Mouse (Mus musculus) lung, postnatal 36 days (tissue): ENCODE results near the gene Akr1b10.
"Not testable (repeated sequence)": the region's sequence is repeated elsewhere in the genome, so short reads cannot be mapped to it uniquely, and the experiment has no call there.

ENCODE experiments used
- DNase-seq: peaks from one replicate; pipeline ENCODE4 v3.0.0; 2022; ENCODE audit warnings: mixed read lengths

The Akr1b10 gene

GRCm38 (mm10) chr6:34373841-34374240, 10.2 kb upstream of the Akr1b10 start:
- peak; percentile 21 for DNase-seq

- DNase-seq, result not testable (repeated sequence)
Observed at GRCm38 (mm10) chr6:34375888-34376287, 8.1 kb upstream of the Akr1b10 start.

GRCm38 (mm10) chr6:34383401-34383800, 617 bp upstream of the Akr1b10 start:
- DNase-seq, result no peak

GRCm38 (mm10) chr6:34384701-34385370, 818 bp downstream of the Akr1b10 start:
- peak; percentile 79 for DNase-seq

GRCm38 (mm10) chr6:34388420-34389156, 4.6 kb downstream of the Akr1b10 start:
- DNase-seq, result no peak

- DNase-seq, result no peak
Observed at GRCm38 (mm10) chr6:34395897-34396296, 11.9 kb downstream of the Akr1b10 start.

GRCm38 (mm10) chr6:34398431-34398830, 14.4 kb downstream of the Akr1b10 start:
- no peak for DNase-seq

GRCm38 (mm10) chr6:34399606-34400220, 15.7 kb downstream of the Akr1b10 start:
- no peak for DNase-seq

GRCm38 (mm10) chr6:34400696-34401095, 16.7 kb downstream of the Akr1b10 start:
- no peak for DNase-seq

- DNase-seq, result no peak
Observed at GRCm38 (mm10) chr6:34406746-34407145, 22.7 kb downstream of the Akr1b10 start.

GRCm38 (mm10) chr6:34407403-34407802, 23.4 kb downstream of the Akr1b10 start:
- no peak for DNase-seq

GRCm38 (mm10) chr6:34412023-34412422, 28.0 kb downstream of the Akr1b10 start, which contains the start of gene Akr1b7:
Gene Akr1b7 (plus strand): TSS chr6:34412334.
- peak; percentile 28 for DNase-seq

GRCm38 (mm10) chr6:34412688-34413087, 28.7 kb downstream of the Akr1b10 start:
- DNase-seq, result no peak

GRCm38 (mm10) chr6:34413386-34413785, 29.4 kb downstream of the Akr1b10 start:
- peak; percentile 19 for DNase-seq

GRCm38 (mm10) chr6:34416521-34416920, 32.5 kb downstream of the Akr1b10 start:
- peak; percentile 3 for DNase-seq

- DNase-seq, result no peak
Observed at GRCm38 (mm10) chr6:34419071-34419470, 35.1 kb downstream of the Akr1b10 start.

GRCm38 (mm10) chr6:34439006-34439405, 55.0 kb downstream of the Akr1b10 start:
- no peak for DNase-seq

- DNase-seq, result peak; percentile 25
Observed at GRCm38 (mm10) chr6:34441556-34442257, 57.7 kb downstream of the Akr1b10 start.

- DNase-seq, result peak; percentile 35
Observed at GRCm38 (mm10) chr6:34443791-34444190, 59.8 kb downstream of the Akr1b10 start.
